Mouse (Mus musculus): ENCODE data around the gene Sar1b.
"Not testable (repeated sequence)": the region's sequence is repeated elsewhere in the genome, so short reads cannot be mapped to it uniquely, and the experiment has no call there.

Gene Sar1b

GRCm38 (mm10) chr11:51777478-51777877, 14.0 kb downstream of the Sar1b start:
- no peak for DNase-seq (ENCODE audit: low read depth in 2 of 2, low spot score in 2 of 2)

- no peak for DNase-seq (ENCODE audit: low read depth in 2 of 2, low spot score in 2 of 2)
These were observed 17.3 kb downstream of the Sar1b start for GRCm38 (mm10) chr11:51780773-51781267.

- DNase-seq (ENCODE audit: low read depth in 2 of 2, low spot score in 2 of 2) = no peak
These were observed 19.2 kb downstream of the Sar1b start for GRCm38 (mm10) chr11:51782721-51783120.

- DNase-seq (ENCODE audit: low read depth in 2 of 2, low spot score in 2 of 2) = peak; percentile 30 to 56
These were observed 22.4 kb downstream of the Sar1b start for GRCm38 (mm10) chr11:51785926-51786325.

GRCm38 (mm10) chr11:51789735-51790134, 26.2 kb downstream of the Sar1b start:
- DNase-seq (ENCODE audit: low read depth in 2 of 2, low spot score in 2 of 2) = not testable (repeated sequence)

GRCm38 (mm10) chr11:51790662-51791061, 27.2 kb downstream of the Sar1b start:
- no peak for DNase-seq (ENCODE audit: low read depth in 2 of 2, low spot score in 2 of 2)

- no peak for DNase-seq (ENCODE audit: low read depth in 2 of 2, low spot score in 2 of 2)
These were observed 32.8 kb downstream of the Sar1b start for GRCm38 (mm10) chr11:51796272-51796671.

- DNase-seq (ENCODE audit: low read depth in 2 of 2, low spot score in 2 of 2) = no peak
These were observed 37.3 kb downstream of the Sar1b start for GRCm38 (mm10) chr11:51800634-51801325.

- DNase-seq (ENCODE audit: low read depth in 2 of 2, low spot score in 2 of 2) = peak; percentile 70 to 81
These were observed 41.9 kb downstream of the Sar1b start for GRCm38 (mm10) chr11:51805221-51805981.

- DNase-seq (ENCODE audit: low read depth in 2 of 2, low spot score in 2 of 2) = no peak
These were observed 43.8 kb downstream of the Sar1b start for GRCm38 (mm10) chr11:51807108-51807879.

GRCm38 (mm10) chr11:51809632-51810224, 46.2 kb downstream of the Sar1b start:
- DNase-seq (ENCODE audit: low read depth in 2 of 2, low spot score in 2 of 2) = no peak

- no peak for DNase-seq (ENCODE audit: low read depth in 2 of 2, low spot score in 2 of 2)
These were observed 47.7 kb downstream of the Sar1b start for GRCm38 (mm10) chr11:51811230-51811629.

GRCm38 (mm10) chr11:51812022-51812546, 48.6 kb downstream of the Sar1b start:
- DNase-seq (ENCODE audit: low read depth in 2 of 2, low spot score in 2 of 2) = no peak

- peak; percentile 89 to 93 for DNase-seq (ENCODE audit: low read depth in 2 of 2, low spot score in 2 of 2)
These were observed 54.3 kb downstream of the Sar1b start for GRCm38 (mm10) chr11:51817756-51818155.

- DNase-seq (ENCODE audit: low read depth in 2 of 2, low spot score in 2 of 2) = no peak
These were observed 55.4 kb downstream of the Sar1b start for GRCm38 (mm10) chr11:51818837-51819236.

GRCm38 (mm10) chr11:51819964-51820363, 56.5 kb downstream of the Sar1b start:
- DNase-seq (ENCODE audit: low read depth in 2 of 2, low spot score in 2 of 2) = peak; percentile 51 to 55

- peak; percentile 64 to 76 for DNase-seq (ENCODE audit: low read depth in 2 of 2, low spot score in 2 of 2)
These were observed 57.4 kb downstream of the Sar1b start for GRCm38 (mm10) chr11:51820861-51821260.

- DNase-seq (ENCODE audit: low read depth in 2 of 2, low spot score in 2 of 2) = no peak
These were observed 59.2 kb downstream of the Sar1b start for GRCm38 (mm10) chr11:51822736-51823135.

- DNase-seq (ENCODE audit: low read depth in 2 of 2, low spot score in 2 of 2) = no peak
These were observed 59.8 kb downstream of the Sar1b start for GRCm38 (mm10) chr11:51823271-51823670.

- DNase-seq (ENCODE audit: low read depth in 2 of 2, low spot score in 2 of 2) = no peak
These were observed 60.7 kb downstream of the Sar1b start for GRCm38 (mm10) chr11:51823963-51824753.
